Mouse (Mus musculus) lung, adult 2 months (tissue): ENCODE measurements around the gene Rora. TPM values are rescaled to one million over a fixed set of nuclear protein-coding genes. Genes with fewer than 3 reads are reported as not detected.

Source experiments
- DNase-seq: peaks from one replicate; pipeline ENCODE4 v3.0.0; 2022
- H3K4me1 ChIP-seq: fragments of 200-500 bp; 2 replicates; pipeline ENCODE4 v1.6.1; 2011; ENCODE audit warnings: low read length; ENCODE audit not compliant: control insufficient read depth, insufficient read depth
- H3K4me3 ChIP-seq: fragments of 200-500 bp; replicated peaks from 2 replicates; pipeline ENCODE3; 2011; ENCODE audit warnings: low read depth, mild to moderate bottlenecking, control low read depth, low read length; ENCODE audit errors: extremely low read depth
- CTCF ChIP-seq: fragments of 200-500 bp; IDR thresholded peaks from 2 replicates; pipeline ENCODE4 v1.5.1; 2011; ENCODE audit warnings: mild to moderate bottlenecking, low read length, control low read depth; ENCODE audit not compliant: insufficient read depth
- POLR2A ChIP-seq: fragments of 200-500 bp; IDR thresholded peaks from 2 replicates; pipeline ENCODE4 v1.6.1; 2011; ENCODE audit warnings: low read depth, mild to moderate bottlenecking, control low read depth, low read length, borderline replicate concordance; ENCODE audit errors: extremely low read depth
- WGBS: fragments of 180-500 bp; shearing (Covaris S2); methylation state at CpG from one replicate; pipeline ENCODE4 v1.1.7; 2018; 5-methylcytosine and 5-hydroxymethylcytosine counted together
- polyA plus RNA-seq: library from polyadenylated mRNA; depleted of rRNA; stranded (reverse); fragments of >200 nt; gene quantifications from 2 replicates; pipeline ENCODE4 v1.2.3, GENCODE M21; 2012

Rora gene
- polyA plus RNA-seq, 1 experiment = 17.8 TPM

GRCm38 (mm10) chr9:69376982-69377653 lies 723.5 kb downstream of the Rora start:
- no peak overlapping the region for H3K4me3 ChIP-seq
- no peaks in the 10 kb centered on the region for H3K4me1 ChIP-seq
- 86% methylated on average over 4 of the region's 4 CpGs for WGBS
- no peak for DNase-seq
- TF ChIP-seq POLR2A = no peak
- TF ChIP-seq CTCF = no peak

- Histone ChIP-seq H3K4me1 (no peaks in the 10 kb centered on the region), H3K4me3 (no peak overlapping the region)
- TF ChIP-seq POLR2A (no peak), CTCF (no peak)
- no peak for DNase-seq
- WGBS = 85% methylated on average over 3 of the region's 3 CpGs
Measured at GRCm38 (mm10) chr9:69377654-69378045, 724.1 kb downstream of the Rora start.

- Histone ChIP-seq H3K4me3 (no peak overlapping the region), H3K4me1 (0 out of 2 replicates have a peak, but pooled peaks cover 2% of the 10 kb centered on the region)
- no peak for TF ChIP-seq CTCF
- TF ChIP-seq POLR2A = no peak
- WGBS = 44% methylated on average over 1 of the region's 1 CpGs
- DNase-seq = no peak
Measured at GRCm38 (mm10) chr9:69380546-69380945, 727.0 kb downstream of the Rora start.

GRCm38 (mm10) chr9:69381741-69382140 lies 728.2 kb downstream of the Rora start:
- WGBS = 65% methylated on average over 7 of the region's 7 CpGs
- TF ChIP-seq CTCF (no peak), POLR2A (no peak)

GRCm38 (mm10) chr9:69384475-69384874 lies 730.9 kb downstream of the Rora start:
- no peak overlapping the region for H3K4me3 ChIP-seq
- 76% methylated on average over 17 of the region's 17 CpGs for WGBS
- H3K4me1 ChIP-seq = 0 out of 2 replicates have a peak, but pooled peaks cover 2% of the 10 kb centered on the region
- no peak for TF ChIP-seq POLR2A
- TF ChIP-seq CTCF = no peak
- DNase-seq = no peak

More at GRCm38 (mm10) chr9:69381741-69382140, 728.2 kb downstream of the Rora start:
- DNase-seq = no peak
- H3K4me1 ChIP-seq = 0 out of 2 replicates have a peak, but pooled peaks cover 2% of the 10 kb centered on the region
- H3K4me3 ChIP-seq = no peak overlapping the region

- H3K4me1 ChIP-seq = 0 out of 2 replicates have a peak, but pooled peaks cover 2% of the 10 kb centered on the region
- 35% methylated on average over 1 of the region's 1 CpGs for WGBS
- H3K4me3 ChIP-seq = no peak overlapping the region
- no peak for DNase-seq
- TF ChIP-seq POLR2A = no peak
- TF ChIP-seq CTCF = no peak
Measured at GRCm38 (mm10) chr9:69384905-69385304, 731.3 kb downstream of the Rora start.

- Histone ChIP-seq H3K4me1 (0 out of 2 replicates have a peak, but pooled peaks cover 2% of the 10 kb centered on the region), H3K4me3 (no peak overlapping the region)
- TF ChIP-seq POLR2A (no peak), CTCF (no peak)
- no peak for DNase-seq
- 66% methylated on average over 4 of the region's 4 CpGs for WGBS
Measured at GRCm38 (mm10) chr9:69387296-69387695, 733.7 kb downstream of the Rora start.

GRCm38 (mm10) chr9:69390631-69391030 lies 737.0 kb downstream of the Rora start:
- 69% methylated on average over 4 of the region's 4 CpGs for WGBS
- H3K4me1 ChIP-seq = no peaks in the 10 kb centered on the region
- no peak for TF ChIP-seq CTCF
- no peak for TF ChIP-seq POLR2A
- H3K4me3 ChIP-seq = no peak overlapping the region
- no peak for DNase-seq

- DNase-seq = no peak
- 85% methylated on average over 5 of the region's 5 CpGs for WGBS
- TF ChIP-seq POLR2A (no peak), CTCF (no peak)
- no peak overlapping the region for H3K4me3 ChIP-seq
- H3K4me1 ChIP-seq = peaks cover 5% of the 10 kb centered on the region; the same call in 1 of the 2 replicates
Measured at GRCm38 (mm10) chr9:69394234-69394633, 740.6 kb downstream of the Rora start.

- peaks cover 5% of the 10 kb centered on the region; the same call in 1 of the 2 replicates for H3K4me1 ChIP-seq
- DNase-seq = no peak
- H3K4me3 ChIP-seq = peak overlapping the region; percentile 78
- WGBS = 46% methylated on average over 2 of the region's 2 CpGs
- no peak for TF ChIP-seq POLR2A
- TF ChIP-seq CTCF = no peak
Measured at GRCm38 (mm10) chr9:69397432-69397759, 743.8 kb downstream of the Rora start.
